In genomic region chr2:79372154-79372467, GRCm38 (mm10) we compare ENCODE assay signal across 14 mouse cellular contexts.
DNase-seq lines count a peak whose midpoint lies in the region; ATAC-seq and TF ChIP-seq lines count a peak whose summit lies in the region.
"Had no signal": no experiment of that assay in that cellular context is flagged by ENCODE, and none has a peak within 500 bp of the region (broad histone marks: within the 10 kb centered on the region; RNA-seq: fewer than 3 reads in every experiment).

No protein-coding gene starts in this region.

- ATAC-seq in liver, postnatal 0 days, result no peak
- ATAC-seq in liver, embryonic 12.5 days, result no peak
- ATAC-seq in activated CD4-positive, CD25-positive, alpha-beta regulatory T cell, adult 4 months, result peak; percentile 1
- ATAC-seq: forebrain, postnatal 0 days; hindbrain, embryonic 16.5 days had no signal

- TF ChIP-seq EP300 in liver, postnatal 0 days (IDR thresholded peaks at IDR 0.05; ENCODE audit: low read depth), result no peak

- peak overlapping the region; percentile 42 for H3K4me2 ChIP-seq in liver, postnatal 0 days (ENCODE audit: low read depth, low read length)
- no peak overlapping the region for H3K4me2 ChIP-seq in liver, embryonic 12.5 days
- H3K4me2 ChIP-seq: embryonic facial prominence, embryonic 12.5 days; embryonic facial prominence, embryonic 15.5 days; heart, embryonic 11.5 days; hindbrain, embryonic 13.5 days had no signal

- no peak overlapping the region for H3K4me3 ChIP-seq in liver, postnatal 0 days (ENCODE audit: low read depth, low read length)
- no peak overlapping the region for H3K4me3 ChIP-seq in liver, embryonic 12.5 days
- H3K4me3 ChIP-seq: embryonic facial prominence, embryonic 12.5 days; embryonic facial prominence, embryonic 15.5 days; gastrocnemius, adult 2 months; hindbrain, embryonic 13.5 days had no signal

- DNase-seq in liver, postnatal 0 days, result no peak
- DNase-seq in CD4-positive helper T cell, adult 2 months (ENCODE audit: low read depth, low spot score), result peak; percentile 2
- no peak for DNase-seq in left cerebral cortex, adult 18-20 months (ENCODE audit: low spot score in 2 of 2)
- DNase-seq in lung, adult 18-20 months, result no peak
- DNase-seq: forebrain, postnatal 0 days; gastrocnemius, adult 2 months; gastrocnemius, postnatal 14 days had no signal

- H3K4me1 ChIP-seq in liver, postnatal 0 days (ENCODE audit: insufficient read depth), result peaks cover 4% of the 10 kb centered on the region
- H3K4me1 ChIP-seq in liver, embryonic 12.5 days, result no peaks in the 10 kb centered on the region
- H3K4me1 ChIP-seq: embryonic facial prominence, embryonic 15.5 days had no signal

- TF ChIP-seq CTCF in liver, postnatal 0 days (IDR thresholded peaks at IDR 0.05; ENCODE audit: low read depth), result no peak

- no peak overlapping the region for H3K27ac ChIP-seq in liver, postnatal 0 days (ENCODE audit: low read depth)
- no peak overlapping the region for H3K27ac ChIP-seq in liver, embryonic 12.5 days
- H3K27ac ChIP-seq: embryonic facial prominence, embryonic 12.5 days; embryonic facial prominence, embryonic 15.5 days; gastrocnemius, adult 2 months; hindbrain, embryonic 13.5 days had no signal

- no peaks in the 10 kb centered on the region for H3K9me3 ChIP-seq in liver, postnatal 0 days (ENCODE audit: low read length)
- no peaks in the 10 kb centered on the region for H3K9me3 ChIP-seq in liver, embryonic 12.5 days (replicated peaks)
- H3K9me3 ChIP-seq: embryonic facial prominence, embryonic 12.5 days; embryonic facial prominence, embryonic 15.5 days; hindbrain, embryonic 13.5 days had no signal

- H3K27me3 ChIP-seq in liver, postnatal 0 days (ENCODE audit: insufficient read depth, low read length), result no peaks in the 10 kb centered on the region
- H3K27me3 ChIP-seq in liver, embryonic 12.5 days (replicated peaks), result no peaks in the 10 kb centered on the region
- H3K27me3 ChIP-seq: embryonic facial prominence, embryonic 12.5 days; embryonic facial prominence, embryonic 15.5 days; hindbrain, embryonic 13.5 days had no signal

- H3K9ac ChIP-seq in liver, postnatal 0 days (replicated peaks), result no peak overlapping the region
- no peak overlapping the region for H3K9ac ChIP-seq in liver, embryonic 12.5 days
- H3K9ac ChIP-seq: embryonic facial prominence, embryonic 12.5 days; embryonic facial prominence, embryonic 15.5 days; forebrain, postnatal 0 days; hindbrain, embryonic 13.5 days had no signal

- H3K36me3 ChIP-seq in liver, postnatal 0 days (replicated peaks; ENCODE audit: insufficient read depth, low read length), result no peaks in the 10 kb centered on the region
- no peaks in the 10 kb centered on the region for H3K36me3 ChIP-seq in liver, embryonic 12.5 days
- H3K36me3 ChIP-seq: embryonic facial prominence, embryonic 12.5 days; embryonic facial prominence, embryonic 15.5 days; hindbrain, embryonic 13.5 days had no signal

- 56% methylated on average over 2 of the region's 2 CpGs for WGBS in liver, postnatal 0 days (ENCODE audit: insufficient replicate concordance)
- 62% methylated on average over 2 of the region's 2 CpGs for WGBS in liver, embryonic 12.5 days (ENCODE audit: insufficient replicate concordance)
